Mouse (Mus musculus): ENCODE data around the gene Patl1. TPM values are rescaled to one million over a fixed set of nuclear protein-coding genes. Genes with fewer than 3 reads are reported as not detected.
"Not testable (repeated sequence)": the region's sequence is repeated elsewhere in the genome, so short reads cannot be mapped to it uniquely, and the experiment has no call there.

Patl1 gene
- polyA plus RNA-seq, 1 experiment: 28.1 TPM

DNA sequence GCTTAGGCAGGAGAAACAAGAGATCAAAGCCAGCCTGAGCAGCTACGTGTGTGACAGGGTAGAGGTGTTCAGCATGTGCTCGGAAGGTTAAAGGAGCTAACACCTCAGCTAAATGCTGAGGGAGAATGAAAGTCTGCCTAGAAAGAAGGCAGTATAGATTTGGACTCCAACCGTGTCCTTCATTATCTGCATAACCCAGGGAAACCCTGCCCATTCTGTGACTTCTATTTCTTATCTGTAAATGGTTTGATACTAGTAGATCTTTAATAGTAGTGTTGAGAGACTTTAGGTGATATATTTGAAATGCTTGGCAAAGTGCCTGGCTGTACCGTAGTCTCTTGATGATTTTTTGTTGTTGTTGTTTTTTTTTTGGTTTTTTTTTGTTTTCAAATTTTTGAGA, 63.5 kb downstream of the Patl1 start:
- H3K27ac ChIP-seq (ENCODE audit: control insufficient read depth, insufficient read depth, low read length): no peak overlapping the region
- DNase-seq: no peak
- no peak for TF ChIP-seq POLR2A (IDR thresholded peaks at IDR 0.05; ENCODE audit: control insufficient read depth, extremely low read depth, insufficient read depth, low read length, poor library complexity)
- TF ChIP-seq CTCF (IDR thresholded peaks at IDR 0.05; ENCODE audit: borderline replicate concordance, control insufficient read depth, extremely low read depth, insufficient read depth, low read length, poor library complexity): no peak
- no peak overlapping the region for H3K4me3 ChIP-seq (ENCODE audit: control insufficient read depth, insufficient read depth, low read length)
- no peaks in the 10 kb centered on the region for H3K27me3 ChIP-seq (ENCODE audit: control insufficient read depth, insufficient read depth, low read length)
- peaks cover 92% of the 10 kb centered on the region for H3K36me3 ChIP-seq (ENCODE audit: control insufficient read depth, insufficient read depth, low read length)
- H3K4me1 ChIP-seq (replicated peaks; ENCODE audit: control insufficient read depth, insufficient read depth, low read length): no peaks in the 10 kb centered on the region
- WGBS: 97% methylated on average over 4 of the region's 4 CpGs

DNA sequence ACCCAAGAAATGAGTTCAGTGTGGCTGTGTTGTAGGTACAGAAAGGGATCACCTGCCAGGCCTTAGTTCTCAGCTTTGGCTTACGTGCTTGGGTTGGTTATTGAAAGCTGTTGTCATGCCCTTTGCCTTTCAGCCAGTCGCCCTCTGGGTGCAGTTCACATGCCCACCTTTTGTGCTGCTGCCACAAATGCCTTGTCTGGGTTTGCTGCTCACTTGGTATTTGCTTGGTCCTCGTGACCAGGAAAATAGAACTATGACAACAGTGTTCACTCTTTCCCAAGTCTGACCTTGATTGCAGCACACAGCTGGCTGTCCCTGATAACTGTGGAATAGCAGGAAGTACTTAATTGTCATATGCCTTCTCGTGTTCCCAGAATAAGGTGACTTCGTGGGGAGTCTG, 65.2 kb downstream of the Patl1 start:
- TF ChIP-seq POLR2A (IDR thresholded peaks at IDR 0.05; ENCODE audit: control insufficient read depth, extremely low read depth, insufficient read depth, low read length, poor library complexity): no peak
- no peak for TF ChIP-seq CTCF (IDR thresholded peaks at IDR 0.05; ENCODE audit: borderline replicate concordance, control insufficient read depth, extremely low read depth, insufficient read depth, low read length, poor library complexity)
- Histone ChIP-seq H3K27me3 (ENCODE audit: control insufficient read depth, insufficient read depth, low read length) (no peaks in the 10 kb centered on the region), H3K36me3 (ENCODE audit: control insufficient read depth, insufficient read depth, low read length) (peaks cover 92% of the 10 kb centered on the region), H3K27ac (ENCODE audit: control insufficient read depth, insufficient read depth, low read length) (no peak overlapping the region), H3K4me3 (ENCODE audit: control insufficient read depth, insufficient read depth, low read length) (no peak overlapping the region), H3K4me1 (replicated peaks; ENCODE audit: control insufficient read depth, insufficient read depth, low read length) (no peaks in the 10 kb centered on the region)
- WGBS: 92% methylated on average over 5 of the region's 5 CpGs
- no peak for DNase-seq

DNA sequence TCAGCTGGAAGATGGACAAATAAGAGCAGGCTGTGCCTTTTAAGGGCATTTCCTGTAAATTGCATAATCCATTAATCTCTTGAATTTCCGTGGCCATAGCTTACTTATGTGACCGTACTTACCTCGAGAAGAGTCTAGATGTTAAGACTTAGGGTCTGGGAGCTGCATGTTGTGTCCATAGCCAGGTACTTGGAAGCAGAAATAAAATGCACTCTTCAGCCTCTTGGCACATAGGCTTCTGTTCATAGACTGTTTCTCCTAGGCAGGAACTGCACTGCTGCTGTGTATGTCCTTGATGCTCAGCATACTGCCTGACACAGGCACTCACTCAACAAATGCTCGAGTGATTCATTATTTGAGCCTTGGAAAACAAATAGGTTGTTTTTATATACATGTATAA, 68.3 kb downstream of the Patl1 start:
- 96% methylated on average over 4 of the region's 4 CpGs for WGBS
- H3K27me3 ChIP-seq (ENCODE audit: control insufficient read depth, insufficient read depth, low read length): no peaks in the 10 kb centered on the region
- no peak overlapping the region for H3K27ac ChIP-seq (ENCODE audit: control insufficient read depth, insufficient read depth, low read length)
- peaks cover 91% of the 10 kb centered on the region for H3K36me3 ChIP-seq (ENCODE audit: control insufficient read depth, insufficient read depth, low read length)
- H3K4me3 ChIP-seq (ENCODE audit: control insufficient read depth, insufficient read depth, low read length): no peak overlapping the region
- no peak for DNase-seq
- TF ChIP-seq POLR2A (IDR thresholded peaks at IDR 0.05; ENCODE audit: control insufficient read depth, extremely low read depth, insufficient read depth, low read length, poor library complexity): no peak
- TF ChIP-seq CTCF (IDR thresholded peaks at IDR 0.05; ENCODE audit: borderline replicate concordance, control insufficient read depth, extremely low read depth, insufficient read depth, low read length, poor library complexity): no peak
- no peaks in the 10 kb centered on the region for H3K4me1 ChIP-seq (replicated peaks; ENCODE audit: control insufficient read depth, insufficient read depth, low read length)

DNA sequence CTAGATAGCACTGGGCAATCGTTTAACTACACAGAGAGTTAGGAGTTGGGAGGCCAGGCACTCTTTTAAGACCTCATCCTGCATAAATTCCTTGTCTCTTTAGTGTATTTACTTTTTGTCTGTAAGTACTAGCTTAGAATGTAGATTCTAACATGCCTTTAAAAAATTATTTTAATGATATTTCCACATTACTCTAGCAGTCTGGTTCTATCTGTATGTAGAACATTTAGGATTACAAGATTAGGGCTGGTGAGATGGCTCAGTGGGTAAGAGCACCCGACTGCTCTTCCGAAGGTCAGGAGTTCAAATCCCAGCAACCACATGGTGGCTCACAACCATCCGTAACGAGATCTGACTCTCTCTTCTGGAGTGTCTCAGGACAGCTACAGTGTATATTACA, 72.4 kb downstream of the Patl1 start:
- not testable (repeated sequence) for H3K4me1 ChIP-seq (replicated peaks; ENCODE audit: control insufficient read depth, insufficient read depth, low read length); H3K27me3 ChIP-seq (ENCODE audit: control insufficient read depth, insufficient read depth, low read length); H3K27ac ChIP-seq (ENCODE audit: control insufficient read depth, insufficient read depth, low read length); H3K4me3 ChIP-seq (ENCODE audit: control insufficient read depth, insufficient read depth, low read length); DNase-seq
- 98% methylated on average over 5 of the region's 5 CpGs for WGBS
- peaks cover 96% of the 10 kb centered on the region for H3K36me3 ChIP-seq (ENCODE audit: control insufficient read depth, insufficient read depth, low read length)

DNA sequence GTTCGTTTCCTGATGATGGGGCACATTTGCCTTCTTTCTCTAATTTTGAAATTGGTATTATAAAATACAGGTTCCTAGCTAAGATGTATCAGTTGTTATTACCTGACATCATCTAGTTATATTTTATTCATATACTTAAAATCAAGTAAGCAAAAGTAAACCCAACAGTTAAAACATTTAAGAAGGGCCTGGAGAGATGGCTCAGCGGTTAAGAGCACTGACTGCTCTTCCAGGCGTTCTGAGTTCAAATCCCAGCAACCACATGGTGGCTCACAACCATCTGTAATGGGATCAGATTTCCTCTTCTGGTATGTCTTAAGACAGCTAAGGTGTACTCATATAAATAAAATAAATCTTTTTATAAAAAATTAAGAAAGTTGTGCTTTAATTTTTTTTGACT, 75.6 kb downstream of the Patl1 start:
- TF ChIP-seq CTCF (IDR thresholded peaks at IDR 0.05; ENCODE audit: borderline replicate concordance, control insufficient read depth, extremely low read depth, insufficient read depth, low read length, poor library complexity) (no peak), POLR2A (IDR thresholded peaks at IDR 0.05; ENCODE audit: control insufficient read depth, extremely low read depth, insufficient read depth, low read length, poor library complexity) (no peak)
- Histone ChIP-seq H3K4me3 (ENCODE audit: control insufficient read depth, insufficient read depth, low read length) (no peak overlapping the region), H3K4me1 (replicated peaks; ENCODE audit: control insufficient read depth, insufficient read depth, low read length) (no peaks in the 10 kb centered on the region), H3K36me3 (ENCODE audit: control insufficient read depth, insufficient read depth, low read length) (peaks cover 92% of the 10 kb centered on the region), H3K27me3 (ENCODE audit: control insufficient read depth, insufficient read depth, low read length) (no peaks in the 10 kb centered on the region), H3K27ac (ENCODE audit: control insufficient read depth, insufficient read depth, low read length) (no peak overlapping the region)
- WGBS: 96% methylated on average over 3 of the region's 3 CpGs
- no peak for DNase-seq

DNA sequence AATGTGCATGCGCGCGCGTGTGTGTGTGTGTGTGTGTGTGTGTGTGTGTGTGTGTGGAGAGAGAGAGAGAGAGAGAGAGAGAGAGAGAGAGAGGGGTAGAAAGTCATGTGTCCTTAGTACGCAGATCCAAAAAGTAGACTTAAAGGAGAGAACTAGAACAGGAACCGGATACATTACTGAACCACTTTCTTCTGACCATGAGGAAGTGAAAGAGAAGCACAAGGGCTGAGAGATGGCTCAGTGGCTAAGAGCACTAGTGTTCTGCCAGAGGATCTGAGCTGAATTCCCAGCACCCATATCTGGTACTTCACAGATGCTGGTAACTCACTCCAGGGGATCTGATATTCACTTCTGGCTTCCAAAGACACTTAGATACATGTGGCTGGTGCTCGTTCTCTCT, 77.1 kb downstream of the Patl1 start:
- no peak for TF ChIP-seq CTCF (IDR thresholded peaks at IDR 0.05; ENCODE audit: borderline replicate concordance, control insufficient read depth, extremely low read depth, insufficient read depth, low read length, poor library complexity)
- TF ChIP-seq POLR2A (IDR thresholded peaks at IDR 0.05; ENCODE audit: control insufficient read depth, extremely low read depth, insufficient read depth, low read length, poor library complexity): no peak
- Histone ChIP-seq H3K4me3 (ENCODE audit: control insufficient read depth, insufficient read depth, low read length) (no peak overlapping the region), H3K27me3 (ENCODE audit: control insufficient read depth, insufficient read depth, low read length) (no peaks in the 10 kb centered on the region), H3K4me1 (replicated peaks; ENCODE audit: control insufficient read depth, insufficient read depth, low read length) (no peaks in the 10 kb centered on the region), H3K36me3 (ENCODE audit: control insufficient read depth, insufficient read depth, low read length) (peaks cover 82% of the 10 kb centered on the region), H3K27ac (ENCODE audit: control insufficient read depth, insufficient read depth, low read length) (no peak overlapping the region)
- DNase-seq: no peak
- 92% methylated on average over 7 of the region's 7 CpGs for WGBS

DNA sequence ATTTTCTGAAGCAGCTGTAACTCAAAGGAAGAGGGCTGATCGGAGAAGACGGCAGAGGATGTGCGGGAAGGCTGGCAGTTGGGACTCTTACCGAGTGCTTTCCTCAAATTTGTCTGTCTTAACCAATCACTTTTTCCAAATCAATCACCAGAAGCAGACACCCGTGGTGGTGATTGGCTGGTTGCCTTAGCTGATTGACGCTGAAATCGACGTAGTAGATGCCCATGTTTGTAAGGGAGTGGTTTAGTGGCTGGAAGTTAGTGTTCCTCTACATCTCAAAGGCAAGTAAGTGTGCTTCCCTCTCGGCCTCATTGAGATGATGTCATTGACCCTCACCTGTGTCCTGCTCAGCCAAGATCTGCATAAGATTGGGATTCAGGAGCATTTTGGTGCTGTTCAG, 79.8 kb downstream of the Patl1 start:
- H3K4me1 ChIP-seq (replicated peaks; ENCODE audit: control insufficient read depth, insufficient read depth, low read length): no peaks in the 10 kb centered on the region
- no peak overlapping the region for H3K4me3 ChIP-seq (ENCODE audit: control insufficient read depth, insufficient read depth, low read length)
- no peak overlapping the region for H3K27ac ChIP-seq (ENCODE audit: control insufficient read depth, insufficient read depth, low read length)
- peaks cover 67% of the 10 kb centered on the region for H3K36me3 ChIP-seq (ENCODE audit: control insufficient read depth, insufficient read depth, low read length)
- no peak for DNase-seq
- no peaks in the 10 kb centered on the region for H3K27me3 ChIP-seq (ENCODE audit: control insufficient read depth, insufficient read depth, low read length)
- no peak for TF ChIP-seq CTCF (IDR thresholded peaks at IDR 0.05; ENCODE audit: borderline replicate concordance, control insufficient read depth, extremely low read depth, insufficient read depth, low read length, poor library complexity)
- no peak for TF ChIP-seq POLR2A (IDR thresholded peaks at IDR 0.05; ENCODE audit: control insufficient read depth, extremely low read depth, insufficient read depth, low read length, poor library complexity)
- 98% methylated on average over 9 of the region's 9 CpGs for WGBS

All from thymus, adult 2 months (tissue).